Mouse (Mus musculus) liver, embryonic 14.5 days (tissue): ENCODE measurements around the gene Pan3. TPM values are rescaled to one million over a fixed set of nuclear protein-coding genes. Genes with fewer than 3 reads are reported as not detected.

Experiments
- ATAC-seq: fragments of 200-750 bp; cut with Nextera tagmentation; 2 replicates; pipeline ENCODE4 v1.8.0; 2017; ENCODE audit warnings: moderate number of reproducible peaks, mild to moderate bottlenecking, moderate library complexity; ENCODE audit not compliant: insufficient read depth
- DNase-seq, 3 experiments: peaks; one replicate each; pipeline ENCODE4 v3.0.0-alpha.2; 2012 to 2013; ENCODE audit warnings: low read depth in 3 of 3, low spot score in 3 of 3
- H3K27ac ChIP-seq: fragments of 300-500 bp; sonication (generic); 2 replicates; pipeline ENCODE4 v1.5.1; 2014; ENCODE audit warnings: moderate library complexity, mild to moderate bottlenecking, control low read depth, inconsistent platforms
- H3K27me3 ChIP-seq: fragments of 300-500 bp; sonication (generic); 2 replicates; pipeline ENCODE4 v1.6.1; 2014; ENCODE audit warnings: mild to moderate bottlenecking, low read length, moderate library complexity; ENCODE audit not compliant: control insufficient read depth, insufficient read depth
- H3K36me3 ChIP-seq: fragments of 300-500 bp; sonication (generic); replicated peaks from 2 replicates; pipeline ENCODE4 v1.6.1; 2014; ENCODE audit warnings: low read depth; ENCODE audit not compliant: control insufficient read depth, insufficient read depth
- H3K4me1 ChIP-seq, 2 experiments: fragments of 200-500 bp in 1 of 2; fragments of 300-500 bp in 1 of 2; sonication (generic) in 1 of 2; replicated peaks; 2 replicates each; pipeline ENCODE4 v1.6.1; 2012 to 2014; ENCODE audit warnings: antibody characterized with exemption in 1 of 2, inconsistent platforms in 1 of 2, low read length in 1 of 2; ENCODE audit not compliant: control insufficient read depth in 2 of 2, insufficient read depth in 2 of 2
- H3K4me2 ChIP-seq: fragments of 300-500 bp; sonication (generic); 2 replicates; pipeline ENCODE4 v1.6.1; 2014; ENCODE audit warnings: low read depth, mild to moderate bottlenecking, control low read depth, moderate library complexity
- H3K4me3 ChIP-seq, 2 experiments: fragments of 200-500 bp in 1 of 2; fragments of 300-500 bp in 1 of 2; sonication (generic) in 1 of 2; 2 replicates each; pipeline ENCODE4 v1.5.1; 2012 to 2014; ENCODE audit warnings: low read depth in 2 of 2, low read length in 2 of 2, mild to moderate bottlenecking in 2 of 2, control low read depth in 1 of 2, inconsistent platforms in 1 of 2, moderate library complexity in 1 of 2; ENCODE audit not compliant: insufficient read depth in 1 of 2
- H3K9ac ChIP-seq: fragments of 300-500 bp; sonication (generic); replicated peaks from 2 replicates; pipeline ENCODE4 v1.6.1; 2014; ENCODE audit warnings: mild to moderate bottlenecking, control low read depth, moderate library complexity
- H3K9me3 ChIP-seq: fragments of 300-500 bp; sonication (generic); 2 replicates; pipeline ENCODE4 v1.6.1; 2016; ENCODE audit warnings: low read length, mixed read lengths; ENCODE audit not compliant: control insufficient read depth
- CTCF ChIP-seq: IDR thresholded peaks from 2 replicates; pipeline ENCODE4 v1.5.1; 2016; ENCODE audit warnings: antibody characterized with exemption, low read depth, control low read depth
- EP300 ChIP-seq: IDR thresholded peaks from 2 replicates; pipeline ENCODE4 v1.6.1; 2016; ENCODE audit warnings: antibody characterized with exemption, low read depth
- WGBS: fragments of 180-500 bp; shearing (Covaris S2); extraction: QIAGEN DNeasy Blood & Tissue Kit; methylation state at CpG from one replicate; pipeline ENCODE4 v1.1.7; 2014; ENCODE audit not compliant: insufficient replicate concordance; 5-methylcytosine and 5-hydroxymethylcytosine counted together
- polyA plus RNA-seq, 2 experiments: library from polyadenylated mRNA; depleted of rRNA in 1 of 2; stranded (reverse) in 1 of 2; unstranded in 1 of 2; fragments of >200 nt; fragmentation: Nextera tagmentation in 1 of 2; extraction: Ambion mirVana in 1 of 2; gene quantifications; 2 replicates each; pipeline versions ENCODE4 v1.2.1 to v1.2.3; 2012 to 2014

The Pan3 gene
- polyA plus RNA-seq, 2 experiments, result 17.2 to 31.3 TPM

- H3K9ac ChIP-seq, result no peak overlapping the region
- no peak for DNase-seq
- no peak for TF ChIP-seq EP300
- no peaks in the 10 kb centered on the region for H3K9me3 ChIP-seq
- 79% methylated on average over 3 of the region's 3 CpGs for WGBS
- no peak overlapping the region for H3K27ac ChIP-seq
- no peaks in the 10 kb centered on the region; a peak in 1 of 4 replicates for H3K4me1 ChIP-seq
- no peak for ATAC-seq
- no peak overlapping the region for H3K4me2 ChIP-seq
- no peak overlapping the region for H3K4me3 ChIP-seq
- H3K36me3 ChIP-seq, result peaks cover 3% of the 10 kb centered on the region
- no peaks in the 10 kb centered on the region for H3K27me3 ChIP-seq
These were observed 33.3 kb downstream of the Pan3 start for GRCm38 (mm10) chr5:147463251-147463650.

- H3K27me3 ChIP-seq, result no peaks in the 10 kb centered on the region
- no peaks in the 10 kb centered on the region; a peak in 1 of 4 replicates for H3K4me1 ChIP-seq
- no peak for ATAC-seq
- H3K9me3 ChIP-seq, result no peaks in the 10 kb centered on the region
- no peak overlapping the region for H3K9ac ChIP-seq
- no peak overlapping the region for H3K4me2 ChIP-seq
- no peak for DNase-seq
- peaks cover 3% of the 10 kb centered on the region for H3K36me3 ChIP-seq
- H3K4me3 ChIP-seq, result no peak overlapping the region
- no peak overlapping the region for H3K27ac ChIP-seq
- TF ChIP-seq CTCF (no peak), EP300 (no peak)
These were observed 36.4 kb downstream of the Pan3 start for GRCm38 (mm10) chr5:147466361-147466760.

GRCm38 (mm10) chr5:147471163-147471562 lies 41.2 kb downstream of the Pan3 start:
- Histone ChIP-seq H3K27ac (no peak overlapping the region), H3K4me2 (no peak overlapping the region), H3K36me3 (no peaks in the 10 kb centered on the region; the same call in none of the 2 replicates), H3K4me3 (no peak overlapping the region), H3K9ac (no peak overlapping the region), H3K27me3 (no peaks in the 10 kb centered on the region), H3K4me1 (peaks cover 6 to 12% of the 10 kb centered on the region in 2 experiments; a peak in 3 of 4 replicates), H3K9me3 (no peaks in the 10 kb centered on the region)
- ATAC-seq, result no peak
- WGBS, result 67% methylated on average over 5 of the region's 5 CpGs
- DNase-seq, result no peak
- TF ChIP-seq CTCF (no peak), EP300 (no peak)

GRCm38 (mm10) chr5:147473071-147473470 lies 43.1 kb downstream of the Pan3 start:
- H3K4me3 ChIP-seq, result no peak overlapping the region
- no peaks in the 10 kb centered on the region; the same call in 1 of the 2 replicates for H3K36me3 ChIP-seq
- H3K9me3 ChIP-seq, result no peaks in the 10 kb centered on the region
- TF ChIP-seq EP300, result no peak
- no peak for TF ChIP-seq CTCF
- no peaks in the 10 kb centered on the region for H3K27me3 ChIP-seq
- peaks cover 6 to 13% of the 10 kb centered on the region in 2 experiments; a peak in 3 of 4 replicates for H3K4me1 ChIP-seq
- WGBS, result 73% methylated on average over 6 of the region's 6 CpGs
- H3K9ac ChIP-seq, result no peak overlapping the region
- ATAC-seq (no peak), DNase-seq (no peak)
- H3K27ac ChIP-seq, result no peak overlapping the region
- H3K4me2 ChIP-seq, result no peak overlapping the region

- Histone ChIP-seq H3K9me3 (no peaks in the 10 kb centered on the region), H3K27ac (no peak overlapping the region), H3K36me3 (no peaks in the 10 kb centered on the region; the same call in 1 of the 2 replicates), H3K4me1 (peaks cover 6 to 13% of the 10 kb centered on the region in 2 experiments; a peak in 3 of 4 replicates), H3K9ac (no peak overlapping the region), H3K4me2 (no peak overlapping the region), H3K4me3 (no peak overlapping the region), H3K27me3 (no peaks in the 10 kb centered on the region)
- no peak for ATAC-seq
- DNase-seq, result no peak
- TF ChIP-seq CTCF, result no peak
- no peak for TF ChIP-seq EP300
- 88% methylated on average over 3 of the region's 3 CpGs for WGBS
These were observed 43.9 kb downstream of the Pan3 start for GRCm38 (mm10) chr5:147473856-147474255.
